Mouse (Mus musculus) thymus, adult 18-20 months (tissue): ENCODE measurements around the gene Olfr329-ps.
A peak's percentile ranks its signal among the peaks of the same experiment; 100 is the strongest.
"Not testable (repeated sequence)": the region's sequence is repeated elsewhere in the genome, so short reads cannot be mapped to it uniquely, and the experiment has no call there.

Experiments
- DNase-seq, 2 experiments: peaks; one replicate each; pipeline ENCODE4 v3.0.0; 2022; ENCODE audit warnings: mixed read lengths in 2 of 2

Olfr329-ps gene

DNA sequence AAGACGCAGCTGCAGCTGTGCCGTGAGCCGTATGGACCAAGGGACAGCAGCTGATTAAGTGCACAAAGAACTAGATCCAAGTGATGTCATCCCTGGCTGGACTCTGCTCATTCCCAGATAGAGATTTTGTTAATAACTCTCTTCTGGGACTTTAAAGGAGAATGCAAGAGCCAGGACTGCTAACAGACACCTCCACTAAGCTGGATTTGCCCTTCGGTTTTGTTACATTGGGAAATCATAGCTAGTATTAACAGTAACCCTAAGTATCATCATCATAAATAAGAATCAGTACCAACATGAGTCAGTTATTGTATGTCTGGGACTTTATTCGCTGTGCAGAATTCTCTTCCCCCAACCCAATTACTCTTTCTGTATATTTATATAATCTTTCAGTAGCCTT lies at the start of gene Olfr329-ps:
TSS of gene Olfr329-ps (minus strand) at position 101 of the 400 bp plus-strand sequence.
- no peak for DNase-seq

- DNase-seq = no peak
Observed at GRCm38 (mm10) chr11:58594814-58595213, 48.6 kb upstream of the Olfr329-ps start, which contains the start of gene Olfr324. Gene Olfr324, plus strand, starts transcription at chr11:58595114.

GRCm38 (mm10) chr11:58588620-58589250 lies 42.5 kb upstream of the Olfr329-ps start:
- DNase-seq = no peak

DNA sequence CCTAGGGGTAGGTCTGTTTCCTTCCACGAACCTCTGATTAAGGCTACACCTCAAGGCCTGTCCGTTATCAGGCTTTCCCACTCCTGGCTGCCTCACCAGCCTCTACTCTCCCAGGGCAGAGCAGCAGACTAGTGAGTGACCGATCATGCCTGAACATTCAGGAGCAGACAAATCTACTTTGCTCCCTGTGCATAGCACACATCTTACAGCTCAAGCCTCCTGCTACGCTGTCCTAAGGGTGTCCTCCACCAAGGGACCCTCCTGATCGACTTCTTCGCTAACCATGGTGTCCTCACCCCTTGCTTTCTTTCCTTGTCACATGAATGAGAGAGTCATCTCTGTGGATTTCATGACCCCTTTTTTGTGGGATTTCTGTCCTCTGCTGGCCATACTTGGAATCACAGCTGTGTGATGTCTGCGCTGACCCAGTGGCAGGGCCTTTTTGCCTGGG lies 41.7 kb upstream of the Olfr329-ps start:
- DNase-seq = no peak

GRCm38 (mm10) chr11:58578636-58579035 lies 32.4 kb upstream of the Olfr329-ps start:
- no peak for DNase-seq

- no peak for DNase-seq
Observed at GRCm38 (mm10) chr11:58577430-58577829, 31.2 kb upstream of the Olfr329-ps start, which contains the start of gene Olfr325. Gene Olfr325, plus strand, starts transcription at chr11:58577730.

- no peak for DNase-seq
Observed at GRCm38 (mm10) chr11:58570405-58570804, 24.2 kb upstream of the Olfr329-ps start, which contains the start of gene Olfr224. Gene Olfr224, minus strand, starts transcription at chr11:58570553.

- no peak for DNase-seq
Observed at GRCm38 (mm10) chr11:58555536-58555935, 9.3 kb upstream of the Olfr329-ps start, which contains the start of gene Olfr328. Gene Olfr328, minus strand, starts transcription at chr11:58555636.

DNA sequence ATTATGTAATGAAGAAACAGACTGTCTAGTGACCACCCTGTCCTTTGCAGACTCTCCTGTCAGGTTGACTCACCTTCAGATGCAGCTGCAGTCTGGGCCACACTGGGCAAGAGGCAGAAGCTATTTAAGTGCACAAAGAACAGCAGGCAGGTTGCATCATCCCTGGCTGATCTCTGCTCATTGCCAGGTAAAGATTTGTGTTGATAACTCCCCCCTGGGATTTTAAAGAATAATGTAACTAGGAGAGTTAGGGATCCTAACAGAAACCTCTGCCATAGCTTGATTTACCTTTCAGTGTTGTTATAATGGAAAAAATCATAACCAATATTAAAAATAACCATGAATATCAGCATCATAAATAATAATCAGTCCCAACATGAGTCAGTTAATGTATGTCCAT lies 11.5 kb downstream of the Olfr329-ps start, which contains the start of gene Olfr330:
TSS of gene Olfr330 (minus strand) at position 101 of the 400 bp plus-strand sequence.
- not testable (repeated sequence) for DNase-seq

DNA sequence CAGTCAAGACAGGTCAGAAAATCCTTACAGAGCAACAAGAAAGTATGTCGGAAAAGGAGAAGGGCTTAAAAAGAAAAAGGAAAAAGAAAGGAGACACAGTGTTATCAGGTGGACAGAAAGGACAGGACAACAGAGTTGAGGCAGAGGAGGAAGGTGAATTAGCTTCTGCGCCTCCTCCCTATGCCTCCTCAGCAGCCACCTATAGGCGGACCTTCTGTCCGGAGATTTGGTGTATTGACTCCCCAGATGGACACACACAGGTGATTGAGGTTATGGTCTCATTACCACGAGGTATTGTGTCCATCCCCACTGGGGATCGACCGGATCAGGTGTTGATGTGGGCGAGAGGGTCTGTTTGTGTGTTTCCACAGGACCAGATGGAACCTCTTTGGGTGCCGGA lies 26.5 kb downstream of the Olfr329-ps start:
- DNase-seq = peak in 1 of 2 experiments; percentile 22

DNA sequence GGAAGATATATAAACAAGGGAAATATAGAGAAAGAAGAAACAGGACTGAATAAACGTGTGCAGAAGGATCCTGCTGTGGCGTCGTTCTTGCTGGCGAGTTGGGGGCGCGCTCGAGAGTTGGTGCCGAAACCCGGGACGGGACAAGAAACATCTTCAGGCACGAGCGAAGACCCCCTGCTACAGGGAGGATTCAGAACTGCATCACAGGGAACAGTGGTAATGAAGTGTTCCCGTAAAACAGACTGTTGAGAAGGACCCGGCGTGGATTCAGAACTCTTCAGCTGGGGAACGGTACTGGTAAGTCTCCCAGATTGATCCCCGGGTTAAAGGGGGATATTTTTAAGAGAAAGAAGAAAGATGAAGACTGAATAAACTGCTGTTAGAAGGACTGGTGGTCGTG lies 27.3 kb downstream of the Olfr329-ps start:
- peak; percentile 60 to 76 for DNase-seq

DNA sequence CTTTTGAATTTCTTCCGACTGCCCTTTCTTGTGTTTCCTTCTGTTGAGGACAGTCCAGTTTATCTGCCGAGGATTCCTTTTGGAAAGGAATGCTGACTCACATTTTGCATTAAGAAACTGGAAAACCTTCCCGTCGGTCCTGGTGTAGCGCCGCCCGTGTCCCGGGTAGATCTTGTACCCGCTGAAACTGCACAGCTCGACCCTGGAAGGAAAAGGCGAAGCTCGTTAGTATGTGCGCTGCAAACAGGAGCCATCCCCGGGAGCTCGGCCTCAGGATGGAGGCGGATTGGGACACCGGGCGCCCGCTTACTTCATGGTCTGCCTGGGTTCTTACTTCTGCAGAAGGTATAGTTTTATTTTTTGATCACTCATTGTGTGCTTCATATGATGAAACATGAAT lies 37.2 kb downstream of the Olfr329-ps start:
- DNase-seq = not testable (repeated sequence)

DNA sequence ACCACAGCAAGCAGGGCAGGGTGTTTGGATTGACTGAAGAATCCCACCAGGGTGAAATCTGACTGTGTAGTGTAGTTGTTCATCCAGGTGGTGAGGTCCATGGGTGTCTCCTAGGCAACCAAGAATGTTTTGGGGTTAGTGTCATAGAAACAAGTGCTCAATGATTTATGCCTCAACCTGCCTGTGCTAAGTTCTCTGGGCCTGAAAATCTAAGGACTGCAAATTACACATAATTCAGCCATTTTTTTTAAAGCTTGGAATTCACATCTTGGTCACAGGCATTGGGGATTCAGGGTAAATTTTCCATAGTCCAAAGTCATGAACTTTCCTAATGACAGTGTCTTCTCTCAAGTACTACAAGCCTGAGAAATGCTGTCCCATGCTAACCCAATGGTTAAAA lies 43.8 kb downstream of the Olfr329-ps start, which contains the start of gene Olfr331:
TSS of gene Olfr331 (minus strand) at position 101 of the 400 bp plus-strand sequence.
- DNase-seq = not testable (repeated sequence)

GRCm38 (mm10) chr11:58499290-58499689 lies 46.9 kb downstream of the Olfr329-ps start:
- no peak for DNase-seq

- no peak for DNase-seq
Observed at GRCm38 (mm10) chr11:58498761-58499160, 47.5 kb downstream of the Olfr329-ps start.

DNA sequence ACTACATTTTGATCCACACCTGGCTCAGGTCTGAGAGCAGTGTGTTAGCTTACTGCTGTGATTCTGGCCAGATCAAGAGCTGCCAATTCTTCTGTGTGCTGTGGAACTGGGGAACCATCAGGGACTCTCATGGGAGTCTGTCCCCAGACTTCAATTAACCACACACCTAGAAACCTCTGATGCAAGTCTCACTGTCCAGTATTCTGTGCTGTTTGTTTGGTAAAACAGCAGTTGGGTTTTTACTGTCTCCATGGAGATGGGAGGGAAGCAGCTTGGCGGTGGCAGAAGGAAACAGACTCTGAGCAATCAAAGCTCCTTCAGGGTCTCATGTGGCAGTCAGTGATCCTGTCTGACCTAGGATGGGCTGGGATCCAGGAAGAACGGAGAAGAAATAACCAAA lies 53.8 kb downstream of the Olfr329-ps start, which contains the start of gene Olfr332:
TSS of gene Olfr332 (minus strand) at position 101 of the 400 bp plus-strand sequence.
- no peak for DNase-seq
